Mouse (Mus musculus) testis, adult 2 months (tissue): ENCODE data around the gene Gmeb1. TPM values are rescaled to one million over a fixed set of nuclear protein-coding genes. Genes with fewer than 3 reads are reported as not detected.

Experiments used
- H3K27ac ChIP-seq: fragments of 200-500 bp; 2 replicates; pipeline ENCODE4 v1.5.1; 2012; ENCODE audit warnings: low read depth, low read length; ENCODE audit not compliant: control insufficient read depth, insufficient read depth
- H3K27me3 ChIP-seq: fragments of 200-500 bp; 2 replicates; pipeline ENCODE4 v1.6.1; 2012; ENCODE audit warnings: mild to moderate bottlenecking, low read length, moderate library complexity; ENCODE audit not compliant: control insufficient read depth, insufficient read depth
- H3K36me3 ChIP-seq: fragments of 200-500 bp; 2 replicates; pipeline ENCODE4 v1.6.1; 2012; ENCODE audit warnings: mild to moderate bottlenecking, low read length; ENCODE audit not compliant: control insufficient read depth, insufficient read depth
- H3K4me1 ChIP-seq: fragments of 200-500 bp; 2 replicates; pipeline ENCODE4 v1.6.1; 2012; ENCODE audit warnings: low read length; ENCODE audit not compliant: control insufficient read depth, insufficient read depth
- H3K4me3 ChIP-seq: fragments of 200-500 bp; 2 replicates; pipeline ENCODE4 v1.5.1; 2012; ENCODE audit warnings: low read depth, mild to moderate bottlenecking, low read length, moderate library complexity, mixed read lengths; ENCODE audit not compliant: control insufficient read depth
- CTCF ChIP-seq: fragments of 200-500 bp; IDR thresholded peaks from 2 replicates; pipeline ENCODE4 v1.5.1; 2012; ENCODE audit warnings: low read depth, mild to moderate bottlenecking, inconsistent platforms, low read length, moderate library complexity; ENCODE audit not compliant: control insufficient read depth, insufficient read depth, insufficient replicate concordance
- POLR2A ChIP-seq: fragments of 200-500 bp; IDR thresholded peaks from 2 replicates; pipeline ENCODE4 v1.6.1; 2012; ENCODE audit warnings: low read depth, mild to moderate bottlenecking, inconsistent platforms, low read length, moderate library complexity; ENCODE audit not compliant: control insufficient read depth
- polyA plus RNA-seq: library from polyadenylated mRNA; depleted of rRNA; stranded (reverse); fragments of >200 nt; gene quantifications from 2 replicates; pipeline ENCODE4 v1.2.3, GENCODE M21; 2012

Gmeb1 gene
- polyA plus RNA-seq, 1 experiment, result 13.7 TPM

DNA sequence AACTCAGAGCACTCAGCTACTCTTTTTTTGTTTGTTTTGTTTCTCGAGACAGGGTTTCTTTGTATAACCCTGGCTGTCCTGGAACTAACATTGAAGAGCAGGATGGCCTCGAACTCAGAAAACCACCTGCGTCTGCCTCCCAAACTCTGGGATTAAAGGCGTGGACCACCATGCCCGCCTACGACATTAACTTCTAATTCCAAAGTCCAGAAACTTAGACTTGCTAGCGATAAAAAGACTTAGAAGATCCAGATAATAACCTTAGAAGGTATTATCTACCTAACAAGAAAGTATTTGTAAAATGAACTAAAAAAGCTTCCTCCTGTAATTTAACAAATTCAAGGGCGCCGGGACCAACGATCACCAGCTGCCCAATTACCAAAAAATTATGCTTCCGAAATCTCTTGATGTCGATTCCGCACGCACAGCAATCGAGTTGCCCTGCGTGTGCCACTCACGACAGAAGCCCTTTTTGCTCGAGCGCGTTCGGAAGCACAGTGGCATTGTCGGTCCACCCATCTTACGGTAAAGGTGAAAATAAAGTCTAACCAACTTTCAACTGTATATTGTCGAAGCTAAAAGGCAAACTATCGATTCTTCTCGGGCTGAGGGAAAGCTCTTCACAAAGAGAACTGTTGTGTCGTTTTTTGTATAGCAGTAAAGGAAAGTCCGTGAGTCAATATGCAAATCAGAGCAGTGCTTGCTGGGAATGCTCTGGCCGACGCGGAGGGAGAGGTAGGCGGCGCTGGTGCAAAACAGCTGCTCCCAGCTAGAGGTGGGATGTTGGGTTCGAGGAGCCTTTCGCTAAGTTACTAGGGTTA is 8.5 kb upstream of the Gmeb1 start:
- Histone ChIP-seq H3K27me3 (no peaks in the 10 kb centered on the region), H3K27ac (peak overlapping the region; percentile 95), H3K36me3 (no peaks in the 10 kb centered on the region), H3K4me3 (peak overlapping the region; percentile 77), H3K4me1 (peaks cover 3% of the 10 kb centered on the region)
- TF ChIP-seq CTCF (no peak; the same call in 1 of the 2 replicates), POLR2A (peak; percentile 100)

DNA sequence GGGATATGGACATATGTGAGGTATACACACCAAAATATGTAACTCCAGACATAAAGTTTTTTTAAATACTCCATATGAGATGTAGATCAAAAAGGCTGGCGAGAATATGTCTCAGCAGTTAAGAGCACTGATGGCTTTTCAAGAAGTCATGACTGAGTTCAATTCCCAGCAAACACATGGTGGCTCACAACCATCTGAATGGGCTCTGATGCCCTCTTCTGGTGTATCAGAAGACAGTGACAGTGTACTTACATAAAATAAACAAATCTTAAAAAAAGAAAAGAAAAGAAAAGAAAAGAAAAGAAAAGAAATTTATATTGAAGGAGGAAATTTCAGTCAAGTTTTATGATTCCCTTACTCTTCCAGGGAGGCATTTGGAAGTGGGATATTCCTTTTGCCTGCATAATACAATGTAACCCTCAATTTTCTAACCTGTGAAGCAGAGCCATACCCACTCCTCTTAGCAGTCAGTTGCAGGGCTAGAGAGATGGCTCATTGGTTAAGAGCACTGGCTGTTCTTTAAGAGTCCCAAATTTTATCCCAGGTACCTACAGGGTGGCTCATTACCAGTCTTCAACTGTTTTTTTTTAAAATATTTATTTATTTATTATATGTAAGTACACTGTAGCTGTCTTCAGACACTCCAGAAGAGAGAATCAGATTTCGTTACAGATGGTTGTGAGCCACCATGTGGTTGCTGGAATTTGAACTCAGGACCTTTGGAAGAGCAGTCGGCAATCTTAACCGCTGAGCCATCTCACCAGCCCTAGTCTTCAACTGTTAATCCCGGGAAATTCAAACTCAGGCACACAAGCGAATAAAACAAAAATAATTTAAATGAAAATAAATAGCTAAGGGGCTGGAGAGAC is 7.7 kb upstream of the Gmeb1 start:
- no peak overlapping the region; the same call in 1 of the 2 replicates for H3K4me3 ChIP-seq
- TF ChIP-seq CTCF, result no peak
- no peak for TF ChIP-seq POLR2A
- H3K36me3 ChIP-seq, result no peaks in the 10 kb centered on the region
- no peak overlapping the region for H3K27ac ChIP-seq
- H3K27me3 ChIP-seq, result no peaks in the 10 kb centered on the region
- H3K4me1 ChIP-seq, result peaks cover 3% of the 10 kb centered on the region

- Histone ChIP-seq H3K4me3 (peak overlapping the region; percentile 58), H3K36me3 (no peaks in the 10 kb centered on the region), H3K4me1 (peaks cover 6% of the 10 kb centered on the region), H3K27ac (peak overlapping the region; percentile 76), H3K27me3 (no peaks in the 10 kb centered on the region)
- TF ChIP-seq CTCF, result no peak
- TF ChIP-seq POLR2A, result no peak
These were observed 5.5 kb upstream of the Gmeb1 start for GRCm38 (mm10) chr4:132266835-132267349.

DNA sequence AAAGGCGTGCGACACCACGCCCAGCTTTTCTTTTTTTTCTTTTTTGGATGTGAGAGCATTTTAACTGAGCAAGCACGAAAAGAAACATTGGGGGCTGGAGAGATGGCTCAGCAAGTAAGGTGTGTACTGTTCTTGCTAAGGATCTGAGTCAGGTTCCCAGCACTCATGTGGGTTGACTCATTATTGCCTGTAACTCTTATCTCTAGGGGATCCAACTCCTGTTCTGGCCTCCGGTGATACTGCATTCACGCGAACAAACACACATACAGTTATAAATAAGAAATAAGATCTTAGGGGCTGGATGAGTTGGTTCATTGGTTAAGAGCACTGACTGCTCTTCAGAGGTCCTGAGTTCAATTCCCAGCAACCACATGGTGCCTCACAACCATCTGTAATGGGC is 1.9 kb upstream of the Gmeb1 start:
- TF ChIP-seq POLR2A (no peak), CTCF (no peak)
- H3K4me3 ChIP-seq, result no peak overlapping the region
- no peaks in the 10 kb centered on the region for H3K36me3 ChIP-seq
- no peak overlapping the region for H3K27ac ChIP-seq
- no peaks in the 10 kb centered on the region for H3K27me3 ChIP-seq
- H3K4me1 ChIP-seq, result peaks cover 8% of the 10 kb centered on the region

GRCm38 (mm10) chr4:132262358-132262616 is 885 bp upstream of the Gmeb1 start:
- peak overlapping the region; percentile 94 for H3K27ac ChIP-seq
- H3K4me3 ChIP-seq, result peak overlapping the region; percentile 91
- no peaks in the 10 kb centered on the region for H3K27me3 ChIP-seq
- no peaks in the 10 kb centered on the region for H3K36me3 ChIP-seq
- TF ChIP-seq CTCF (no peak), POLR2A (no peak)
- H3K4me1 ChIP-seq, result peaks cover 8% of the 10 kb centered on the region

DNA sequence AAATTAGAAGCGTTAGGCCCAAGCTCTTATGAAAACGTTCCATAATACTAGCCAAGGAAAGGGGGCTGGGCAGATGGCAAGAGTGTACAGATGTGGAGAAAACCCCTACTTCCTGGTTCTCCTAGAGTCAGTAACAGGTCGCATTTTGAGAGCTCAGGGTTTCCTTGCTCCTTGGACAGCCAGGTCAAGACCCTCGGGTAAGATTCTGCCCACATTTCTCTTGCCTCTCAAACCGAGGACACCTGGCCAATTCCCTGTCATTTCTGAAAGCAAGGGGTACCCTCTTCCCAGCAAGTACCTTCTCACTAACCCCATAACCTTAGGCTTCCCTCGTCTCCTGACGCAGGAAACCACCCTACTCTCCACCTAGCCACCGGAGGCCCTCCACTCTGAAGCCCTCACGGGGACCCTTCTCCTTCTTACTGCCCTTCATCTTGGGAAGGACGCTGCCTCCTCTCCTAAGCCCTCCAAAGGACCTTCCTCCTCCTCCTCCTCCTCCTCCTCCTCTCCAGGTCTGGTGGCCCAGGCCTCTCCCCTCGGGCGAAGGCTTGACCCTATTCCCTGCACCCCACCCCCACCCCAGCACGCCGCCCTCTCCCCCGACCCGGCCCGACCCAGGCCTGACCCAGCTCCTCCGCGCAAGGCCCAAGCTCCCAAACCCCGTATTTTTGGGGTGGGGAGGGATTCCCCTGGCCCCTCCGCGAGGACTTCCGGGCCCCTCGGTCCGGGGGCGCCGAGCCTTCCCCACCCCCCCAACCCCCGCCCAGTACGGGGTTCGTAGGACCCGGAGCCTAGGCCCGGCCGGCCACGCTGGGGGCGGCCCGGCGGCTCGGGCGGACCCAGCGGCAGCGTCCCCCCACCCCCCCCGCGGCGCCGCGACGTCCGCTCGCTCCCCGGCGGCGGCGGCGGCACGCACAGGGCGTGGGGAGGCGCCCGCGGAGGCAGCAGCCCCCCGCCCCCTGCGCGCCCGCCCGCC is 710 bp downstream of the Gmeb1 start:
- peak overlapping the region; percentile 94 for H3K27ac ChIP-seq
- peaks cover 8% of the 10 kb centered on the region for H3K4me1 ChIP-seq
- TF ChIP-seq POLR2A (no peak; the same call in none of the 2 replicates), CTCF (no peak)
- H3K27me3 ChIP-seq, result no peaks in the 10 kb centered on the region
- H3K4me3 ChIP-seq, result peak overlapping the region; percentile 97
- H3K36me3 ChIP-seq, result no peaks in the 10 kb centered on the region

GRCm38 (mm10) chr4:132259248-132259647 is 2.2 kb downstream of the Gmeb1 start:
- Histone ChIP-seq H3K27me3 (no peaks in the 10 kb centered on the region), H3K36me3 (no peaks in the 10 kb centered on the region), H3K27ac (no peak overlapping the region), H3K4me3 (no peak overlapping the region), H3K4me1 (peaks cover 8% of the 10 kb centered on the region)
- TF ChIP-seq CTCF, result no peak
